Mouse (Mus musculus): ENCODE measurements around the gene Gm9945.

The Gm9945 gene

DNA sequence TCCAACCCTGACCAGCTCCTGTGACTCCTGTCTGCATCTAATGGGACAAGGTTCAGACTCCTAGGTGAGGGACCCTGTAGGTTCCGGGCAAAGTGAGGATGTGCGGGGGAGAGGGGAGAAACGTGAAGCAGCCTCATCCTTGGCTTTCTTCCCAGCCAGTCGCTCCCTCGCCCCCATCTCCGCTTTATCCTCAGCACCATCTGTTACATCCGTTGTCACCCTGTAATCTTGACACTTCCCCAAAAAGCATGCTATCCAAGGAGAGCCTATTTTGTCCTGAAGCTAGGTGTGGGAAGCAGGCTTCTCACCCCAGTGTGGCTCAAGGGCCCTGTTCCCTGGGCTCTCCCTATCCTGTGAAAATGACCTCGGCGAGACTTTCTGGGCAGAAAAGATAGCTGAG is 43.0 kb downstream of the Gm9945 start:
- DNase-seq (ENCODE audit: low spot score) = no peak

GRCm38 (mm10) chr11:53523545-53524405 is 43.8 kb downstream of the Gm9945 start:
- no peak for DNase-seq (ENCODE audit: low spot score)

GRCm38 (mm10) chr11:53524905-53525304 is 44.9 kb downstream of the Gm9945 start:
- peak; percentile 53 for DNase-seq (ENCODE audit: low spot score)

DNA sequence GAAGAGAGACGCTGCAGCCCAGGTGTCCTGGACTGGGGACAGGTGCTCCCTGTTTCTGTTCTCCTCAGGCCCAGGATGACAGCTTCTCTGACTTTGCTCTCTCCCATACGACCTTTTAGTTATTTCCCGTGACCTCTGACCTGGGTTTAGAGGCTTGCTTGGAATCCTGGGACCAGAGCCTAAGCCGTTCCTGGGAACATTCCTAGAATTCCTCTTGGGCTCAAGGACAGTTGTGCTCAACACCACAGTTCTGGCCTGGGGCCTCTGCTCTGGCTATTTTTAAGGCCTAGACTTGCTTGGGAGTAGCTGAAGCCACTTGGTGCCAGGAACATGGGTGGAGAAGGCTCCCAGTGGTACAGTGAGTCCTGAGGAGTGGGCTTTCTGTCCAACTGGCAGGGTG is 45.5 kb downstream of the Gm9945 start:
- DNase-seq (ENCODE audit: low spot score) = peak; percentile 21

DNA sequence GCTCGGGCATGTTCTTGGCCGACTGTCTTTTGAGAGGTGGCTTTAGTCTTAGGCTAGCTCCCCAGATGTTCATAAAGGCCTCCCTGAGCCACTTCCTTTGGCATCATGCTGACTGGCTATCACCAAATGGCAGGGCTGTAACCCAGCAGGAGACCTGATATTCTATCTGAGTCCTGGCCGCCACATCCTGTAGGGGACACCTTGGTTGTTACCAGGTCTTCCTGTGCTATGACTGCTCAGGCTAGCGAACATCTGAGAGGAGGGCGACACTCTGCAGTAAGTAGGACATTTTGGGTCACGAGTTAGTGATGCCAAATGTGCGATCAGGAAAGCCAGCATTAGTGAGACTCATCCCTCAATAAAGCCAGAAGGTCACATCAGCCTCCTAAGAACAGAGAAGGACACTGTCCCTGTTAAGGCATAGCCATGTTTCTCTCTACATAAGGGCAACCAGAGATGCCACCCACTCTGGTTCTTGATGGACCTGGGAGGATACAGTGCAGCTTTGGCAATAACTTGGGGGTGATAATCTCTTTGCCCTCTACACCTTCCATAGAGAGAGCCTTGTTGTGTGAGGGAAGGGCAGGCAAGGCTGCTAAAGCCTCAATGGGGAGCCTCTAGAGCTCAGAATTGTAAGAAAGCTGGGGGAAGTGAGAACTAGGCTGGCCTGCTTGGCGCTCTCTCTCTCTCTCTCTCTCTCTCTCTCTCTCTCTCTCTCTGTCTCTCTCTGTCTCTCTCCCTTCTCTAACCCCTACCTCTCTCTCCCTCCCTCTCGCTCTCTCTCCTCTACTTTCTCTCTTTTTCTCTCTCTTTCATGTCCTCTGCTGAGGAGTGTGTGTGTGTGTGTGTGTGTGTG is 48.7 kb downstream of the Gm9945 start:
- no peak for DNase-seq (ENCODE audit: low spot score)

GRCm38 (mm10) chr11:53529253-53529557 is 49.2 kb downstream of the Gm9945 start:
- no peak for DNase-seq (ENCODE audit: low spot score)

- DNase-seq (ENCODE audit: low spot score) = no peak
These were observed 50.0 kb downstream of the Gm9945 start for GRCm38 (mm10) chr11:53530001-53530400.
